Mouse (Mus musculus): ENCODE data around the gene Socs1.

Socs1 gene

GRCm38 (mm10) chr16:10767158-10767557 lies 18.2 kb downstream of the Socs1 start:
- CTCF ChIA-PET: interaction anchor here (0.6 to 0.7 kb wide), 2 partner anchors 49 to 65 kb away, joined by 3 to 5 read pairs; no protein-coding TSS in a partner anchor

DNA sequence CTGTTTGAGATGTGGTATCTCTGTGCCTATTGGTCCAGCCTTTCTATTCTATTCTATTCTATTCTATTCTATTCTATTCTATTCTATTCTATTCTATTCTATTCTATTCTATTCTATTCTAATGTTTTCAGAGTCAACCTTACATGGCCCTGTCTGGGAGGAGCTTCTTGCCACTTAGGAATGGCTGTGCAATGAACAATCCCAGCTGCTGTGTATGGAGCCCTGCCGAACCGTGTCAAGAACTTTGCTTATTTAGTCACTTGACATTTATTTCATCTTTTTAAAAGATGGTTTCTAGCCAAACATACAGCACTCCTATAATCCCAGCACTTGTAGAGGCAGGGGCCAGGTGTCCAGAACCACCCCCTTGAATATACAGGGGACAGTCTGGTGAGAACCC lies 21.0 kb downstream of the Socs1 start:
- CTCF ChIA-PET: no interaction called here

DNA sequence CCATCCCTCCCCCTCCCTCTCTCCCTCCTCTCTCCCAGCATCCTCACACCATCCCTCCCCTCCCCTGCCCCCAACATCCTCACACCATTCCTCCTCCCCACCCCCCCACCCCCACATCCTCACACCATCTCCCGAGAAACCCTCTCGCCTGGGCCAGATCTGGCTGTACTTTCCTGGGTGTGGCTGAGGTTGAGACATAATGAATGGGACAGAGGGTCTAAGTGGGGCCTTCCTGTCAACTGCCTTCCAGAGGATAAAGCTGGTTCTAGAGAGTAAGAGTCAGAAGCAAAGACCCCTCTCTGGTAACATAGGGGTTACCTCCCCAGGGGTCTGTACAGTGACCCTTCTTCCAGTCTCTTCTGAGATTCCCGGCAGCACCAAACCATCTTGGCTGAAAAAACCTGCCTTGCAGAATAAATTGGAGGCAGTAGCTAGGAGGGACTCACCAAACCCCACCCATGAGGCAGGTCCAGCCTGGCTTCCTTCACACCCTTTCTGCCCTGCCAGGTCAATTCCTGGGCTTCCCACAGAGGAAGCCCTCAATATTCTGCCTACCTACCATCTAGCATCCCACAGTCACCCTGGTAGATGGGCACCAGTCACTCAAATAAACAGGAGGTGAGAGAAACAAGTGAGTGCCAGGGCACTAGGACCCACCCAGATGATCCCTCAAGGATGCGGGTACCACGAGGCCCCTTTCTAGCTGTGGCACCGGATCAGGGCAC lies 21.6 kb downstream of the Socs1 start:
- CTCF ChIA-PET: interaction anchor here (0.6 kb wide), 1 partner anchor 105 kb away, joined by 3 read pairs; no protein-coding TSS in a partner anchor

GRCm38 (mm10) chr16:10762569-10763180 lies 22.7 kb downstream of the Socs1 start:
- CTCF ChIA-PET: no interaction called here

DNA sequence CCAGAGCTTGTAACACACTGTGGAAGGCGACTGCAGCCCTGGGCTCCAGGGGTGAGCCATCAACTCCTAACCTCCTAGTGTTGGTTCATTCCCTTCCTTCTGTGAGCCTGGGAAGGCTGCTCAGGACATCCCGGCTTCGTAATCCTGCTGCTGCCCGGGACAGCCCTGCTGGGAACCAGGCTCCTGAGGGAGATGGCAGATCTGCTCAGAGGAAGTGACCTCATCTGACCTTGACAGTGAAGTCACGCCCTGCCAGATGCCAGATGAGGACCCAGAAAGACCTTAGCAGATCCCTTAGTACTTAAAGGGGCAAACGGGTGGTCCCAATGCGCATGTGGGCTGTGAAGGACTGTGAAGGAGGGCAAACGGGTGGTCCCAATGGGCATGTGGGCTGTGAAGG lies 24.2 kb downstream of the Socs1 start:
- CTCF ChIA-PET: interaction anchor here (0.5 kb wide), 1 partner anchor 36 kb away, joined by 3 read pairs; no protein-coding TSS in a partner anchor

- CTCF ChIA-PET: no interaction called here
These were observed 29.2 kb downstream of the Socs1 start for GRCm38 (mm10) chr16:10756168-10756567.

- CTCF ChIA-PET: no interaction called here
These were observed 30.6 kb downstream of the Socs1 start for GRCm38 (mm10) chr16:10754521-10755296.

GRCm38 (mm10) chr16:10749824-10750223 lies 35.5 kb downstream of the Socs1 start:
- CTCF ChIA-PET: no interaction called here

DNA sequence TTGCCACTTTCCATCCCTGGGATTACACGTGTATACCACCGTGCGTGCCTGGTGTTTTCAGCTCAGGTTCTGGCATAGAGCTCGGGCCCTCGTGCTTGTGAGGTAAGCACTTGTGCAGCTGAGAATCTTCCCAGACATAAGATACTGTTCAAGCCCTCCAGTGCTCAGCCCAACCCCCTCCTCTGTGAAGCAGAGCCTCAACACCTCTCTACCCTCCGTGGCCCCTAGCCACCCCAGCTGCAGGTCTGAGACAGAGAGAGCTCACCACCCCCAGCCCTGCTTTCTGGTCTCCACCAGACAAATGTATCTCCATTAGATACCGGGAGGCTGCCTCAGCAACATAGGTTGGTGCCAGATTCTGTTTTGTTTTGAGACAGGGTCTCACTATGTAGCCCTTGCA lies 36.1 kb downstream of the Socs1 start:
- CTCF ChIA-PET: no interaction called here

DNA sequence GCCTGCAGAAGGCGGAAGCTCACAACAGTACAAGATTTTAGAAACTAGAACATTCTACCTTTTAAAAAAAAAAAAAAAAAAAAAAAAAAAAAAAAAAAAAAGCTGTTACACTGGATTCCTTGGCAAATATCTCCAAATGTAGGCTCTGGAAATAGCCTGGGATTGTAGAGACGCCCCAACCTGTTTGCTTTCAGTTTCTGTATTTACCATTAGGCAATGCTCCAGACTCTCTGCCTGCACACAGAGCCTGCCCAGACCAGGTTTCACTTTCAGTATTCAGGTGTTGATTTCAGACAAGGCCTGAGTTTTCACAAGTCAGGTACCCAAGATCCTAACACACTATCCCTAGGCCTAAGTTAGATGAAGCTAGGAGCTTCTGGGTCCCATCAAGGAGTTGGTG lies 44.3 kb downstream of the Socs1 start:
- CTCF ChIA-PET: no interaction called here

DNA sequence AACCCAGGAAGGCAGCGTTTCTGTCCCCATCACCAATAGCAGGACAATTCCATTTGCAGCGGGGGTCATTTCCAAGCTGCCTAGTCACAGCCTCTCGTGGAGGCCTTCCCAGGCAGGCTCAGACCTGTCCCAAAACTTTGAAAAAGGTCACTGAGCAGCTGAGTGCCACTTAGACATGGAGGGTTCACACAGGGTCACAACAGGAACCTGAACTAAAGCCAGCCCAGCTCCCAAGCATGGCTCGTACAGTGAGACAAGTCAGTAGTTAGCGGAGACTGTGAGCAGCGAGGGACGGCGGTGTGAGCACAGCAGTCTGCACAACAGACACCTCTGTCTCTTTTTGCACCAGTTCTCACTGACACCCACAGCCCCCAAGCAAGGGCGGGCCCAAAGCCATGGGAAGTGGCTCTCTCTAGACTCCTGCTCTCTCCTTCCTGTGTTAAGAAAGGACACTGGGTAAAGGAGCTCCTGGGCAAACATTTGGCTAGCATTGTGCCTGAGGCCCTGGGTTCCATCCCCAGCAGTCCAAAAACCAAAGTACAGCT lies 45.4 kb downstream of the Socs1 start:
- CTCF ChIA-PET: interaction anchor here (0.6 kb wide), 2 partner anchors 70 to 1102 kb away, joined by 3 read pairs; no protein-coding TSS in a partner anchor

- CTCF ChIA-PET: no interaction called here
These were observed 46.5 kb downstream of the Socs1 start for GRCm38 (mm10) chr16:10738866-10739265.

GRCm38 (mm10) chr16:10737571-10737970 lies 47.8 kb downstream of the Socs1 start:
- CTCF ChIA-PET: no interaction called here

GRCm38 (mm10) chr16:10736364-10736763 lies 49.0 kb downstream of the Socs1 start:
- CTCF ChIA-PET: no interaction called here

DNA sequence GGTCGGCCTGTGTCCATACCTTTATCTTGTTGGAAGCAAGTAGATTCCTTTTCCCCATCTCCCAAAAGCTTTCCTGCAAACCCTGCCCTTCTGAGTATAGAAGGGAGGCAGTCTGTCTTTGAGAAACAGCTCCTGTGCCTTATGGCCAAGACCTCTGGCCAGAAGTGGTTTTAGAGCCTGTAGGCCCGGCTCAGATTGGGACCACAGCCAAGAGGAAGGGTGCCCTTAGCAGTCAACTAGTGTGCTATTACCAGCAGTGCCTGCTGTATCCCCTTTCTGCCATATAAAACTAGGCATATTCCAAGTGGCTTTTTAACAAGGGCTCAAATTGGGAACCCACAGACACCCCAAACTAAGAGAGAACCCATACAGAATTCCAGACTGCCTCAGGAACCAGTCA lies 49.6 kb downstream of the Socs1 start:
- CTCF ChIA-PET: no interaction called here

GRCm38 (mm10) chr16:10732421-10732820 lies 52.9 kb downstream of the Socs1 start:
- CTCF ChIA-PET: no interaction called here

Data from spleen, embryonic (tissue).